Mouse (Mus musculus) thymus, adult 2 months (tissue): Measurements from ENCODE around the gene Trim8. TPM values are rescaled to one million over a fixed set of nuclear protein-coding genes. Genes with fewer than 3 reads are reported as not detected.

Experiments
- DNase-seq: peaks from one replicate; pipeline ENCODE4 v3.0.0; 2021
- H3K27ac ChIP-seq: fragments of 200-500 bp; 2 replicates; pipeline ENCODE4 v1.5.1; 2012; ENCODE audit warnings: low read length, control low read depth; ENCODE audit not compliant: control insufficient read depth, insufficient read depth
- H3K27me3 ChIP-seq: fragments of 200-500 bp; 2 replicates; pipeline ENCODE4 v1.6.1; 2012; ENCODE audit warnings: mild to moderate bottlenecking, low read length, moderate library complexity, mixed read lengths; ENCODE audit not compliant: control insufficient read depth, insufficient read depth
- H3K36me3 ChIP-seq: fragments of 200-500 bp; 2 replicates; pipeline ENCODE4 v1.6.1; 2012; ENCODE audit warnings: mild to moderate bottlenecking, low read length, moderate library complexity; ENCODE audit not compliant: control insufficient read depth, insufficient read depth
- H3K4me1 ChIP-seq: fragments of 200-500 bp; replicated peaks from 2 replicates; pipeline ENCODE4 v1.6.1; 2012; ENCODE audit warnings: low read length; ENCODE audit not compliant: control insufficient read depth, insufficient read depth
- H3K4me3 ChIP-seq: fragments of 200-500 bp; 2 replicates; pipeline ENCODE4 v1.5.1; 2012; ENCODE audit warnings: mild to moderate bottlenecking, low read length, control low read depth, moderate library complexity; ENCODE audit not compliant: control insufficient read depth, insufficient read depth
- CTCF ChIP-seq: fragments of 200-500 bp; IDR thresholded peaks from 2 replicates; pipeline ENCODE4 v1.5.1; 2012; ENCODE audit warnings: mild to moderate bottlenecking, control low read depth, low read length, moderate library complexity, borderline replicate concordance; ENCODE audit not compliant: control insufficient read depth, poor library complexity, insufficient read depth; ENCODE audit errors: extremely low read depth
- POLR2A ChIP-seq: fragments of 200-500 bp; IDR thresholded peaks from 2 replicates; pipeline ENCODE4 v1.6.1; 2012; ENCODE audit warnings: mild to moderate bottlenecking, low read length, control low read depth, moderate library complexity; ENCODE audit not compliant: control insufficient read depth, poor library complexity, insufficient read depth; ENCODE audit errors: extremely low read depth
- WGBS: fragments of 180-500 bp; shearing (Covaris S2); methylation state at CpG from one replicate; pipeline ENCODE4 v1.1.7; 2018; 5-methylcytosine and 5-hydroxymethylcytosine counted together
- polyA plus RNA-seq: library from polyadenylated mRNA; depleted of rRNA; stranded (reverse); fragments of >200 nt; gene quantifications from 2 replicates; pipeline ENCODE4 v1.2.3, GENCODE M21; 2012

Trim8 gene
- polyA plus RNA-seq, 1 experiment, result 57.9 TPM

GRCm38 (mm10) chr19:46525691-46526631 is 24.5 kb downstream of the Trim8 start:
- H3K27me3 ChIP-seq, result no peaks in the 10 kb centered on the region
- peaks cover 80% of the 10 kb centered on the region for H3K4me1 ChIP-seq
- no peak overlapping the region for H3K27ac ChIP-seq
- no peaks in the 10 kb centered on the region for H3K36me3 ChIP-seq
- no peak for DNase-seq
- no peak for TF ChIP-seq CTCF
- TF ChIP-seq POLR2A, result no peak
- H3K4me3 ChIP-seq, result no peak overlapping the region
- 97% methylated on average over 10 of the region's 10 CpGs for whole genome bisulfite sequencing

GRCm38 (mm10) chr19:46527632-46528528 is 26.4 kb downstream of the Trim8 start:
- no peaks in the 10 kb centered on the region for H3K27me3 ChIP-seq
- DNase-seq, result peak; percentile 49
- H3K4me1 ChIP-seq, result peaks cover 87% of the 10 kb centered on the region
- H3K36me3 ChIP-seq, result no peaks in the 10 kb centered on the region
- H3K27ac ChIP-seq, result peak overlapping the region; percentile 53
- H3K4me3 ChIP-seq, result peak overlapping the region; percentile 51
- 33% methylated on average over 17 of the region's 17 CpGs for WGBS
- no peak for TF ChIP-seq POLR2A
- TF ChIP-seq CTCF, result 0 out of 2 replicates have a peak, but pooled peaks have one; percentile 14

GRCm38 (mm10) chr19:46528529-46529213 is 27.2 kb downstream of the Trim8 start:
- no peaks in the 10 kb centered on the region for H3K27me3 ChIP-seq
- WGBS, result 3% methylated on average over 20 of the region's 20 CpGs
- no peaks in the 10 kb centered on the region for H3K36me3 ChIP-seq
- DNase-seq, result peak; percentile 75
- H3K27ac ChIP-seq, result peak overlapping the region; percentile 53
- 0 out of 2 replicates have a peak, but pooled peaks have one; percentile 7 for TF ChIP-seq CTCF
- no peak for TF ChIP-seq POLR2A
- H3K4me1 ChIP-seq, result peaks cover 85% of the 10 kb centered on the region
- peak overlapping the region; percentile 51 for H3K4me3 ChIP-seq

- Histone ChIP-seq H3K4me3 (no peak overlapping the region), H3K27ac (peak overlapping the region; percentile 32; the same call in 1 of the 2 replicates), H3K4me1 (peaks cover 73% of the 10 kb centered on the region), H3K27me3 (no peaks in the 10 kb centered on the region), H3K36me3 (no peaks in the 10 kb centered on the region)
- no peak for DNase-seq
- 57% methylated on average over 13 of the region's 13 CpGs for WGBS
- no peak for TF ChIP-seq POLR2A
- TF ChIP-seq CTCF, result no peak
These were observed 28.3 kb downstream of the Trim8 start for GRCm38 (mm10) chr19:46529601-46530448.

GRCm38 (mm10) chr19:46530449-46530990 is 29.0 kb downstream of the Trim8 start:
- DNase-seq, result no peak
- Histone ChIP-seq H3K36me3 (no peaks in the 10 kb centered on the region), H3K27ac (no peak overlapping the region)

More at GRCm38 (mm10) chr19:46530449-46530990, 29.0 kb downstream of the Trim8 start:
- H3K4me1 ChIP-seq, result peaks cover 68% of the 10 kb centered on the region
- TF ChIP-seq CTCF, result no peak
- TF ChIP-seq POLR2A, result no peak
- H3K4me3 ChIP-seq, result no peak overlapping the region
- 95% methylated on average over 8 of the region's 8 CpGs for WGBS
- no peaks in the 10 kb centered on the region for H3K27me3 ChIP-seq
